Mouse (Mus musculus): ENCODE measurements around the gene Mettl26.

GRCm38 (mm10) chr17:25879261-25879660 is 4.4 kb downstream of the Mettl26 start:
- TF ChIP-seq POLR2A (IDR thresholded peaks at IDR 0.05; ENCODE audit: extremely low read depth, insufficient read depth, low read length) (no peak), CTCF (IDR thresholded peaks at IDR 0.05; ENCODE audit: extremely low read depth, insufficient read depth, low read length) (peak; percentile 53)
